Mouse (Mus musculus) adrenal gland (tissue): ENCODE data around the gene Ccnb1ip1.

Source experiments
- intact Hi-C: fragments of 180-260 bp; cut with DNase I; formaldehyde crosslinking; loops from one replicate; pipeline ENCODE4 v1.15.1; 2025

Ccnb1ip1 gene

DNA sequence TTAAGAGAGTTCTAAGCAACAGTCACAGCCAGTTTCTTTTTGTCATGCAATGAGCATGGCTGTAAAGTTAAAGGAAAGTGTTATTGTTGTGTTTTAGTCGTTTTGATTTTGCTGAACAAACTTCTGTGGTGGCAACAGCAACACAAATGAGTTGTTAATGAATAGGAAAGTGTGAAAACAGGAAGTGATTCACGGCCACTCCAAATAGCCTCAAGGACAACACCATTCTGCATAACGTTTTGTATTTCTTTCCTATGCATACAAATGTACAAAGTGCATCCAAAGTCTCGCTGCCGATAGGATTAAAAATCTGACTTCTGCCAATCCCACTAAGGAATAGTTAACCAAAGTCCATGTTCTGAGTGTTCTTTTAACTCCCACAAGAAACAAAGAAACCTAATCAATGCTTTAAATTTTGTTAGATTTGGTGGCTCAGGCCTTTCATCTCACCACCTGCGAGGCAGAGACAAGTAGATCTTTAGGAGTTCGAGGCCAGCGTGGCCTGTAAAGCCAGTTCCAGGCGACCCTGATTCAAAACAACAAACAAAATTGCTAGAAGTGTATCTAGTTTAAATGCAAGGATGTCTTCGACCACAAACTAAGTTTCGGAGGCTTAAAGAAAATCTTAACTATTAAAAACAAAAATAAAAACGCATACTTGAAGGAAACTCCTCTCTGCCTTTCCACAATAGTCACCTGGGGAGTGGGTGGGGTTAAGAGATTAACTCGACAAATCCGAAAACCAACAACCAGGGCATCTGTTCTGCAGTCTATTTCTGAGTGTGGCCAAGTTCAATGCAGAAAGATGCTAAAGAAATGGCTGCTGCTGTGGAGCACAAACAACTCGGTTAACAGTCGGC, 22.9 kb downstream of the Ccnb1ip1 start:
- intact Hi-C loops, result no loop called here

DNA sequence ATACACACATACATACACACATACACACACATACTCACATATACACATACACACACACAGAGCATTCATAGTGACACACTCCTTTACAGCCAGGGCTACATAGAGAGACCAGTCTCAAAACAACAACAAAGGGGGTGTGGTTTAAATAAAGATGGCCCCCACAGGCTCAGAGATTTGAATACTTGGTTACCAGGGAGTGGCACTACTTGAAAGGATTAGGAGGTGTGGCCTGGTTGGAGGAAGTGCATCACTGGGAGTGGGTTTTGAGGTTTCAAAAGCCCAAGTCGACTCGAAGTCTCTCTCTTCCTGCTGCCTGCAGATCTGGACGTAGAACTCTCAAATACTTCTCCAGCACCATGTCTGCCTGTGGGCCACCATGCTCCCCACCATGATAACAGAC, 25.4 kb downstream of the Ccnb1ip1 start:
- intact Hi-C loops, result no loop called here

DNA sequence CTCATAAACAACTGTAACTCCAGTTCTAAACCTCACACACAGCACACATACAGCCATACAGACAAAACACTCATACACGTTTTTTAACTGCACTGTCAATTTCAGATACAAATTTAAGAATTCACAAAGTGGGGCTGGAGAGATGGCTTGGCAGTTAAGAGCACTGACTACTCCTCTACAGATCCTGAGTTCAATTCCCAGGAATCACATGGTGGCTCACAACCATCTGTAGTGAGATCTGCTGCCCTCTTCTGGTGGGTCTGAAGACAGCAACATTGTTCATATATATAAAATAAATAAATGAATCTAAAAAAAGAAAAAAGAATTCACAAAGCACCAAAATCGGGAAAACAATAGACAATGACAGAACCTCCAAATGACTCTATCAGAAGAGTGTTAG, 36.2 kb downstream of the Ccnb1ip1 start:
- intact Hi-C loops, result no loop called here

DNA sequence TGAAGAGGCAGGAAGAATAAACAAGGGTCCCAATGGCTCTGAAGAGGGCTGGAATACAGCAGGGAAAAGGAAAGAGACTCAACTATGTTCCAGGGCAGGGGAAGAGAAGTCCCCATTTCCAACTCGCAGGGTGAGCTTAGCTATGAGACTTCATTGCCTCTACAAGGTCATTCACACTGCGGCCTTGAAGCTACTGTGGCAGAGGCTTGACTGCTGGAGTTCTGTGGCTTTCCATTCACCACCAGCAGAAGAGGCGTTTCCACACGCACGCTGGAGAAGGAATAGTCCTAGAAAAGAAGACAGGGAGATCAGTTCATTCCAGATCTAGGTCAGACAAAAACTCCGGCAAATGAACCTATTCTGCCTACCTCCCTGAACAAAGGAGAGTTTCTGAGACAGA, 41.8 kb downstream of the Ccnb1ip1 start:
- intact Hi-C loops, result no loop called here

DNA sequence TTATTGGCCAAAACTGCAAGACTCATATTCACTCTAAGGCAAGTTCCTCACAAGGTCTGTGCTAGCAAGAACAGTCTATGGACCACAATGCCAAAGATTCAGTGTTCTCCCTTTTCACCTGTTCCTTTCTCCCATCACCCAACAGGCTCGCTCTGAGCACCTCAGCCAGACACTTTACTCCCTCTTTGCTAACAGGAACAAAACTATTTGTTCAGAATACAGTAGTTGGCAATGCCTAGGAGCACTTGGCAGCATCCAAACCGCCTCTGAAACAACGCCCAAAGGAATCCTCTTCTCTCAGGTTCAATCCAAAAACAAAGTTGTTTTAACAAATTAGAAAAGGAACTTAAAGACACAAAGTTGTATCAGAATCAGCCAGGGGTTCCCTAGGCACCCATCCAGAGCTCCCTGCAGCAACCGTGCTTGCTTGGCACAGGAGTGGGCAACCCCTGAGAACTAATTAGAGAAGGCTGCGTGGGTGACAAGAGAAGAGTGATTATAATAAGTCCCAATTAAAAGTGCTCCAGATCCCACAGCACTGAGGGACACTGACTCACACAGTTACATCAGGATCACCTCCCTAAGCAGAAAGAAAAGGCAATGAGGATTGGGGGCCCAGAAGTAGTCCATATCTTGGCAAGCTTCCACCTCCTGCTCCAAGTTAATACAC, 49.0 kb downstream of the Ccnb1ip1 start:
- intact Hi-C loops, result no loop called here

DNA sequence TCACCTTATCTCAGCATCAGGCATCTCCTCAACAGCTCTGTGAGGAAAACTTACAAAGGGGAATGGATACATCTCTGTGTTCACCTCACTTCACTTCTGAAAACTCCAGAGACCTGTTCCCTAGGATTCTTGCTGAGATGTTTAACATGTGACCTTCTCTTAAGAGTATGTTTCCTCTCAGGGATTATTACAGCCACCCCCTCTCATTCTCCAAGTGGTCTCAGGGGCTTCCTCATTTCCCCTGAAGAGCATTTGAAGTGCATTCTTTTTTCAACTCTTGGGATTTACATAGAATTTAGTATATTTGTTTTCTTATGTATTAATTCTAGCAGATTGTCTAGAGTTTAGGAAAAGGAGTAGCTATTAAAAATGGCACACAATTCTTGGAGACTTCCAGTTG, 62.5 kb downstream of the Ccnb1ip1 start, which contains the start of gene Olfr749:
TSS of gene Olfr749 (minus strand) at position 101 of the 400 bp plus-strand sequence.
- intact Hi-C loops, result no loop called here

DNA sequence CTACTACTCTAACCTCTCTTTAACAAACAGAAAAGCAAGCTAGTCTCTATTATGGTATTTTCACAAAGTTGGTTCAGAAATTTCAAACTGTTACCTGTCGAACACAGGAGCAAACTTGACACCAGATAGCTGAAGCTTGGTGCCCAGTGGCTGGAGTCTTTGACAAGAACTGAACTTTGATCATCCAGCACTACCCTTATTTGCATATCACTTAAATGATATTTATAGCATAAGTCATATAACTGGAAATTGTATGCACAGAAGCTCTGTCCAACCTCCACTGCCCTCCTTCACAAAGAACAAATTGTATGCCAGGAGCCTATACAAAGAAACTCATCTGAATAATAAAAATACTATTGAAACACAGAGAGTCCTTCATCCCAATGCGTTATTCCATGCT, 65.9 kb downstream of the Ccnb1ip1 start:
- intact Hi-C loops, result no loop called here

DNA sequence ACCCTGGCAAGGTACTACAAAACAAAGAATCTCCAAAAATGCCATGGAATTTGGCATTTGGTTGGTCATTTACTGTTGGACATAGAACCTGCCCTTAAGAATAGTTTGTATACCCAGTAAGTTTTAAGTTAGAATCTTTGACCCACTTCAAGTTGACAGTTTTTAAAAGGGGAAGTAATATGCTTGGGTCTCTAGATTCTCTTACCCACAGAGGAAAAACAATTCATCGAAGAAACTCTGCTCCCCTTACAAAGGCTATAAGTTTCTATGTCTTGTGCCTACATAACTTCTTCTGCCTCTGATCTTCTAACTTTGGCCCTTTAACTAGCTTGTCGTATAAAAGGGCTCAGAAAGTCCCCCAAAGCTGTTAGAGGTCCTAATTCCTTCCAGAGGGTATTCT, 67.2 kb downstream of the Ccnb1ip1 start:
- intact Hi-C loops, result no loop called here
